Mouse (Mus musculus): Measurements from ENCODE around the gene Prm2. TPM values are rescaled to one million over a fixed set of nuclear protein-coding genes. Genes with fewer than 3 reads are reported as not detected.

The Prm2 gene
- polyA plus RNA-seq, 1 experiment from 2014 or later: not detected

- H3K36me3 ChIP-seq: 0 out of 2 replicates have a peak, but pooled peaks cover 7% of the 10 kb centered on the region
- peak overlapping the region; percentile 74 for H3K4me3 ChIP-seq
- peak overlapping the region; percentile 95 for H3K4me2 ChIP-seq
- peak overlapping the region; percentile 90 for H3K9ac ChIP-seq
- H3K4me1 ChIP-seq: peaks cover 59% of the 10 kb centered on the region
- WGBS: 2% methylated on average over 81 of the region's 81 CpGs
- no peak for ATAC-seq (ENCODE audit: insufficient number of reproducible peaks, insufficient read depth, low FRiP score, low TSS enrichment, low read depth)
- peak overlapping the region; percentile 99 for H3K27ac ChIP-seq
- H3K9me3 ChIP-seq: no peaks in the 10 kb centered on the region
- no peaks in the 10 kb centered on the region for H3K27me3 ChIP-seq
Measured at GRCm38 (mm10) chr16:10783883-10784792, 11.8 kb downstream of the Prm2 start.

GRCm38 (mm10) chr16:10783451-10783850 lies 12.5 kb downstream of the Prm2 start:
- H3K4me2 ChIP-seq: peak overlapping the region; percentile 95
- H3K36me3 ChIP-seq: 0 out of 2 replicates have a peak, but pooled peaks cover 7% of the 10 kb centered on the region
- ATAC-seq (ENCODE audit: insufficient number of reproducible peaks, insufficient read depth, low FRiP score, low TSS enrichment, low read depth): no peak
- peak overlapping the region; percentile 60; the same call in 1 of the 2 replicates for H3K27ac ChIP-seq
- WGBS: 54% methylated on average over 8 of the region's 8 CpGs
- H3K9ac ChIP-seq: peak overlapping the region; percentile 90
- peak overlapping the region; percentile 74 for H3K4me3 ChIP-seq
- peaks cover 59% of the 10 kb centered on the region for H3K4me1 ChIP-seq
- no peaks in the 10 kb centered on the region for H3K27me3 ChIP-seq
- no peaks in the 10 kb centered on the region for H3K9me3 ChIP-seq

GRCm38 (mm10) chr16:10783152-10783434 lies 12.8 kb downstream of the Prm2 start:
- Histone ChIP-seq H3K9me3 (no peaks in the 10 kb centered on the region), H3K4me1 (peaks cover 59% of the 10 kb centered on the region), H3K9ac (peak overlapping the region; percentile 63), H3K27me3 (no peaks in the 10 kb centered on the region), H3K4me2 (peak overlapping the region; percentile 95), H3K4me3 (peak overlapping the region; percentile 74), H3K36me3 (0 out of 2 replicates have a peak, but pooled peaks cover 7% of the 10 kb centered on the region), H3K27ac (peak overlapping the region; percentile 60)
- 10% methylated on average over 1 of the region's 1 CpGs for WGBS
- no peak for ATAC-seq (ENCODE audit: insufficient number of reproducible peaks, insufficient read depth, low FRiP score, low TSS enrichment, low read depth)

- 44% methylated on average over 6 of the region's 6 CpGs for WGBS
- Histone ChIP-seq H3K27ac (peak overlapping the region; percentile 72), H3K4me1 (peaks cover 59% of the 10 kb centered on the region)
Measured at GRCm38 (mm10) chr16:10782377-10783151, 13.4 kb downstream of the Prm2 start.

GRCm38 (mm10) chr16:10781862-10782371 lies 14.0 kb downstream of the Prm2 start:
- Histone ChIP-seq H3K27ac (peak overlapping the region; percentile 72), H3K4me2 (peak overlapping the region; percentile 95), H3K4me3 (peak overlapping the region; percentile 74), H3K4me1 (peaks cover 55% of the 10 kb centered on the region), H3K9me3 (no peaks in the 10 kb centered on the region), H3K27me3 (no peaks in the 10 kb centered on the region), H3K36me3 (0 out of 2 replicates have a peak, but pooled peaks cover 7% of the 10 kb centered on the region), H3K9ac (peak overlapping the region; percentile 63)
- 26% methylated on average over 9 of the region's 9 CpGs for WGBS
- ATAC-seq (ENCODE audit: insufficient number of reproducible peaks, insufficient read depth, low FRiP score, low TSS enrichment, low read depth): no peak

More at GRCm38 (mm10) chr16:10782377-10783151, 13.4 kb downstream of the Prm2 start:
- H3K9me3 ChIP-seq: no peaks in the 10 kb centered on the region
- no peaks in the 10 kb centered on the region for H3K27me3 ChIP-seq
- peak overlapping the region; percentile 95 for H3K4me2 ChIP-seq
- peak overlapping the region; percentile 74 for H3K4me3 ChIP-seq
- H3K9ac ChIP-seq: peak overlapping the region; percentile 63
- no peak for ATAC-seq (ENCODE audit: insufficient number of reproducible peaks, insufficient read depth, low FRiP score, low TSS enrichment, low read depth)
- H3K36me3 ChIP-seq: 0 out of 2 replicates have a peak, but pooled peaks cover 7% of the 10 kb centered on the region

GRCm38 (mm10) chr16:10780631-10781120 lies 15.3 kb downstream of the Prm2 start:
- ATAC-seq (ENCODE audit: insufficient number of reproducible peaks, insufficient read depth, low FRiP score, low TSS enrichment, low read depth): no peak
- Histone ChIP-seq H3K4me1 (peaks cover 46% of the 10 kb centered on the region), H3K27me3 (no peaks in the 10 kb centered on the region), H3K27ac (peak overlapping the region; percentile 72), H3K4me3 (no peak overlapping the region), H3K9ac (no peak overlapping the region), H3K9me3 (no peaks in the 10 kb centered on the region), H3K36me3 (0 out of 2 replicates have a peak, but pooled peaks cover 7% of the 10 kb centered on the region), H3K4me2 (no peak overlapping the region; the same call in 1 of the 2 replicates)
- WGBS: 53% methylated on average over 5 of the region's 5 CpGs

- ATAC-seq (ENCODE audit: insufficient number of reproducible peaks, insufficient read depth, low FRiP score, low TSS enrichment, low read depth): no peak
- H3K27ac ChIP-seq: no peak overlapping the region
- no peak overlapping the region for H3K9ac ChIP-seq
- H3K4me3 ChIP-seq: no peak overlapping the region
- H3K36me3 ChIP-seq: 0 out of 2 replicates have a peak, but pooled peaks cover 4% of the 10 kb centered on the region
- H3K9me3 ChIP-seq: no peaks in the 10 kb centered on the region
- H3K4me1 ChIP-seq: peaks cover 27% of the 10 kb centered on the region
- no peaks in the 10 kb centered on the region for H3K27me3 ChIP-seq
- no peak overlapping the region for H3K4me2 ChIP-seq
- 68% methylated on average over 5 of the region's 5 CpGs for WGBS
Measured at GRCm38 (mm10) chr16:10777579-10778160, 18.3 kb downstream of the Prm2 start.

- H3K4me3 ChIP-seq: no peak overlapping the region
- H3K4me1 ChIP-seq: peaks cover 13% of the 10 kb centered on the region
- H3K36me3 ChIP-seq: no peaks in the 10 kb centered on the region
- no peaks in the 10 kb centered on the region for H3K9me3 ChIP-seq
- ATAC-seq (ENCODE audit: insufficient number of reproducible peaks, insufficient read depth, low FRiP score, low TSS enrichment, low read depth): no peak
- H3K27me3 ChIP-seq: no peaks in the 10 kb centered on the region
- H3K9ac ChIP-seq: no peak overlapping the region
- H3K4me2 ChIP-seq: no peak overlapping the region
- H3K27ac ChIP-seq: no peak overlapping the region
- 51% methylated on average over 7 of the region's 7 CpGs for WGBS
Measured at GRCm38 (mm10) chr16:10776322-10776721, 19.6 kb downstream of the Prm2 start.

GRCm38 (mm10) chr16:10774726-10775125 lies 21.2 kb downstream of the Prm2 start:
- H3K9me3 ChIP-seq: no peaks in the 10 kb centered on the region
- H3K27me3 ChIP-seq: no peaks in the 10 kb centered on the region
- ATAC-seq (ENCODE audit: insufficient number of reproducible peaks, insufficient read depth, low FRiP score, low TSS enrichment, low read depth): no peak
- H3K4me1 ChIP-seq: peaks cover 11% of the 10 kb centered on the region
- WGBS: 78% methylated on average over 4 of the region's 4 CpGs
- no peak overlapping the region for H3K4me2 ChIP-seq
- no peak overlapping the region for H3K27ac ChIP-seq
- H3K4me3 ChIP-seq: no peak overlapping the region
- H3K36me3 ChIP-seq: no peaks in the 10 kb centered on the region
- H3K9ac ChIP-seq: no peak overlapping the region

- H3K9ac ChIP-seq: no peak overlapping the region
- WGBS: 62% methylated on average over 8 of the region's 8 CpGs
- no peaks in the 10 kb centered on the region for H3K36me3 ChIP-seq
- no peak overlapping the region for H3K4me3 ChIP-seq
- no peaks in the 10 kb centered on the region for H3K9me3 ChIP-seq
- no peak overlapping the region for H3K4me2 ChIP-seq
- ATAC-seq (ENCODE audit: insufficient number of reproducible peaks, insufficient read depth, low FRiP score, low TSS enrichment, low read depth): no peak
- H3K27me3 ChIP-seq: no peaks in the 10 kb centered on the region
- H3K27ac ChIP-seq: no peak overlapping the region
- peaks cover 18% of the 10 kb centered on the region for H3K4me1 ChIP-seq
Measured at GRCm38 (mm10) chr16:10773543-10773942, 22.4 kb downstream of the Prm2 start.
